ENCODE assay signal across 10 mouse cellular contexts in genomic region chr8:57966676-57967075, GRCm38 (mm10).
DNase-seq lines count a peak whose midpoint lies in the region; ATAC-seq lines count a peak whose summit lies in the region.
"Had no signal": no experiment of that assay in that cellular context is flagged by ENCODE, and none has a peak within 500 bp of the region (broad histone marks: within the 10 kb centered on the region; RNA-seq: fewer than 3 reads in every experiment).

No protein-coding gene starts in this region.

- 20% methylated on average over 6 of the region's 6 CpGs for WGBS in kidney, embryonic 14.5 days

- no peak overlapping the region for H3K9ac ChIP-seq in kidney, embryonic 14.5 days (ENCODE audit: low read depth, low read length)

- H3K4me2 ChIP-seq in kidney, embryonic 14.5 days (replicated peaks; ENCODE audit: low read depth, low read length): no peak overlapping the region

- no peak overlapping the region for H3K27ac ChIP-seq in kidney, embryonic 14.5 days (ENCODE audit: low read depth, low read length)

- 0 out of 2 replicates have a peak, but pooled peaks cover 4% of the 10 kb centered on the region for H3K4me1 ChIP-seq in kidney, embryonic 14.5 days (ENCODE audit: control insufficient read depth, insufficient read depth, low read length)

- no peaks in the 10 kb centered on the region for H3K27me3 ChIP-seq in kidney, embryonic 14.5 days (ENCODE audit: control insufficient read depth, insufficient read depth, low read length)

- no peaks in the 10 kb centered on the region for H3K36me3 ChIP-seq in kidney, embryonic 14.5 days (ENCODE audit: control insufficient read depth, insufficient read depth, low read length)

- no peak overlapping the region for H3K4me3 ChIP-seq in kidney, embryonic 14.5 days (ENCODE audit: low read length)

- no peaks in the 10 kb centered on the region for H3K9me3 ChIP-seq in kidney, embryonic 14.5 days (ENCODE audit: control insufficient read depth, low read length)

- no peak for ATAC-seq in kidney, embryonic 14.5 days (ENCODE audit: low FRiP score, low TSS enrichment)
- ATAC-seq in erythroblast, adult 5-6 weeks (replicated peaks; ENCODE audit: low FRiP score, poor library complexity, severe bottlenecking): no peak

- peak; percentile 23 for DNase-seq in adrenal gland, postnatal 14 days
- DNase-seq in adrenal gland, adult 2 months: no peak
- peak; percentile 24 for DNase-seq in kidney, postnatal 10 days
- peak; percentile 5 for DNase-seq in 3T3-L1 (ENCODE audit: low read depth, low spot score)
- DNase-seq in embryo, embryonic 11 days: peak; percentile 64
- DNase-seq in urinary bladder, postnatal 10 days (ENCODE audit: low spot score): no peak
- DNase-seq: B cell, adult 2 months; gastrocnemius, postnatal 14 days had no signal

Comparison
In these comparisons a context has a peak if more than half of its experiments do, and no peak if none do; other contexts are left out.
1. DNase-seq: peak in adrenal gland, postnatal 14 days (single experiment), kidney, postnatal 10 days (single experiment), 3T3-L1 (single experiment) and embryo, embryonic 11 days (single experiment); none in adrenal gland, adult 2 months (single experiment) and urinary bladder, postnatal 10 days (single experiment).